Mouse (Mus musculus) stomach, embryonic 14.5 days (tissue): ENCODE data around the gene Ccdc170. TPM values are rescaled to one million over a fixed set of nuclear protein-coding genes. Genes with fewer than 3 reads are reported as not detected.

Experiments
- ATAC-seq: fragments of 200-750 bp; cut with Nextera tagmentation; 2 replicates; pipeline ENCODE4 v1.8.0; 2017; ENCODE audit warnings: low read depth, moderate TSS enrichment; ENCODE audit not compliant: insufficient number of reproducible peaks, insufficient read depth, low FRiP score
- H3K27ac ChIP-seq: fragments of 300-500 bp; sonication (generic); 2 replicates; pipeline ENCODE4 v1.5.1; 2014; ENCODE audit warnings: mild to moderate bottlenecking, low read length, moderate library complexity, mixed read lengths
- H3K27me3 ChIP-seq: fragments of 300-500 bp; sonication (generic); 2 replicates; pipeline ENCODE4 v1.6.1; 2014; ENCODE audit warnings: low read length, control low read depth, mixed read lengths; ENCODE audit not compliant: control insufficient read depth, insufficient read depth
- H3K36me3 ChIP-seq: fragments of 300-500 bp; sonication (generic); 2 replicates; pipeline ENCODE4 v1.6.1; 2014; ENCODE audit warnings: mild to moderate bottlenecking, control low read depth, low read length, moderate library complexity, mixed read lengths; ENCODE audit not compliant: control insufficient read depth, insufficient read depth
- H3K4me1 ChIP-seq: fragments of 300-500 bp; sonication (generic); 2 replicates; pipeline ENCODE4 v1.6.1; 2014; ENCODE audit warnings: low read length, control low read depth, mixed read lengths; ENCODE audit not compliant: control insufficient read depth, insufficient read depth
- H3K4me2 ChIP-seq: fragments of 300-500 bp; sonication (generic); replicated peaks from 2 replicates; pipeline ENCODE4 v1.6.1; 2014; ENCODE audit warnings: low read depth, low read length, control low read depth
- H3K4me3 ChIP-seq: fragments of 300-500 bp; sonication (generic); 2 replicates; pipeline ENCODE4 v1.5.1; 2014; ENCODE audit warnings: low read depth, low read length, control low read depth
- H3K9ac ChIP-seq: fragments of 300-500 bp; sonication (generic); replicated peaks from 2 replicates; pipeline ENCODE4 v1.6.1; 2014; ENCODE audit warnings: low read depth, mild to moderate bottlenecking, control low read depth, low read length, moderate library complexity, mixed read lengths
- H3K9me3 ChIP-seq: fragments of 300-500 bp; sonication (generic); 2 replicates; pipeline ENCODE4 v1.6.1; 2016; ENCODE audit warnings: low read depth, low read length, control low read depth; ENCODE audit not compliant: control insufficient read depth
- WGBS: fragments of 180-500 bp; shearing (Covaris S2); extraction: QIAGEN DNeasy Blood & Tissue Kit; methylation state at CpG from one replicate; pipeline ENCODE4 v1.1.7; 2014; 5-methylcytosine and 5-hydroxymethylcytosine counted together
- polyA plus RNA-seq: library from polyadenylated mRNA; unstranded; fragments of >200 nt; fragmentation: Nextera tagmentation; extraction: Ambion mirVana; gene quantifications from 2 replicates; pipeline ENCODE4 v1.2.1, GENCODE M21; 2014

The Ccdc170 gene
- polyA plus RNA-seq, 1 experiment from 2014 or later, result not detected

- 69% methylated on average over 2 of the region's 2 CpGs for WGBS
- ATAC-seq, result no peak
- Histone ChIP-seq H3K27me3 (no peaks in the 10 kb centered on the region), H3K9ac (no peak overlapping the region), H3K4me3 (no peak overlapping the region), H3K9me3 (no peaks in the 10 kb centered on the region), H3K27ac (no peak overlapping the region), H3K4me2 (no peak overlapping the region), H3K4me1 (peaks cover 4% of the 10 kb centered on the region; the same call in 1 of the 2 replicates), H3K36me3 (no peaks in the 10 kb centered on the region)
These were observed 127.9 kb downstream of the Ccdc170 start for GRCm38 (mm10) chr10:4610234-4610633.

- no peaks in the 10 kb centered on the region for H3K36me3 ChIP-seq
- H3K4me2 ChIP-seq, result peak within 1 kb of the TSS; percentile 35
- H3K9me3 ChIP-seq, result no peaks in the 10 kb centered on the region
- no peaks in the 10 kb centered on the region for H3K27me3 ChIP-seq
- H3K9ac ChIP-seq, result no peak within 1 kb of the TSS
- H3K4me3 ChIP-seq, result 0 out of 2 replicates have a peak within 1 kb of the TSS, but pooled peaks have one; percentile 6
- H3K4me1 ChIP-seq, result peaks cover 4% of the 10 kb centered on the region; the same call in 1 of the 2 replicates
- no peak within 1 kb of the TSS for H3K27ac ChIP-seq
- 39% methylated on average over 13 of the region's 13 CpGs for WGBS
- no peak for ATAC-seq
These were observed 129.3 kb downstream of the Ccdc170 start, which contains the start of gene Esr1 for GRCm38 (mm10) chr10:4611386-4612155. TSS of gene Esr1 (plus strand) at chr10:4611593.

Other genes starting within 250 kb of the Ccdc170 start
- gene Akap12, start 216.1 kb upstream of the Ccdc170 start, polyA plus RNA-seq, result 59.0 and 64.0 TPM in 2 replicates
- gene Zbtb2, start 94.4 kb upstream of the Ccdc170 start, polyA plus RNA-seq, result 14.5 and 15.6 TPM in 2 replicates
- 53.4 and 55.1 TPM in 2 replicates for gene Rmnd1, start 50.1 kb upstream of the Ccdc170 start, polyA plus RNA-seq
- 16.6 and 18.5 TPM in 2 replicates for gene Armt1, start 50.0 kb upstream of the Ccdc170 start, polyA plus RNA-seq
- 0.68 and 0.86 TPM in 2 replicates for gene Esr1, start 129.1 kb downstream of the Ccdc170 start, polyA plus RNA-seq